In the genomic region with DNA sequence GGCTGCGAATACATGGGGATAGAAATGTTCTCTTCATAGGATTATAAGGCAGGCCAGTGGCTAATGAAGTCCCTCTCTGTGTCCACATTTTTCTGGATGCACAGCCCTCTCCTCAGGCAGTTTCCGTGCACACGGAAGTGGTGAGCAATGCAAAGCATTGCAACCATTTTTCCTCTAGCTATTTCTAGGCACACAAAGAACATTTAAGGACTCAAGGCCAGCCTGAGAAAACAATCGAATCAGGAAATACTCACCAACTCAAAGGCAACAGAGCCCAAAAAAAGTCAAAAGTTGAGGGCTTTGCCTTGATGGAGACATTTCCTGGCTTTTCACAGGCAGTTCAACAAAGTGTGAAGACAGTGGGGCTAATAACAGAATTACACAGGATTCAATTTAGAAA, we compare ENCODE assay signal across 10 mouse cellular contexts. TPM values are rescaled to one million over a fixed set of nuclear protein-coding genes. Genes with fewer than 3 reads are reported as not detected.
DNase-seq lines count a peak whose midpoint lies in the region; ATAC-seq and TF ChIP-seq lines count a peak whose summit lies in the region.
"Had no signal": no experiment of that assay in that cellular context is flagged by ENCODE, and none has a peak within 500 bp of the region (broad histone marks: within the 10 kb centered on the region; RNA-seq: fewer than 3 reads in every experiment).

No protein-coding gene starts in this region.

- no peak overlapping the region for H3K4me2 ChIP-seq in hindbrain, embryonic 14.5 days (replicated peaks)
- no peak overlapping the region for H3K4me2 ChIP-seq in embryonic facial prominence, embryonic 13.5 days
- no peak overlapping the region for H3K4me2 ChIP-seq in liver, embryonic 11.5 days

- no peak for TF ChIP-seq POLR2A in ES-Bruce4 (IDR thresholded peaks at IDR 0.05; ENCODE audit: insufficient read depth, low read length)

- H3K9me3 ChIP-seq in hindbrain, embryonic 14.5 days (ENCODE audit: control insufficient read depth, low read length) = no peaks in the 10 kb centered on the region
- no peaks in the 10 kb centered on the region for H3K9me3 ChIP-seq in hindbrain, embryonic 10.5 days
- no peaks in the 10 kb centered on the region for H3K9me3 ChIP-seq in ES-Bruce4 (replicated peaks; ENCODE audit: control insufficient read depth, insufficient read depth, low read length, poor library complexity, severe bottlenecking)
- H3K9me3 ChIP-seq in embryonic facial prominence, embryonic 13.5 days = no peaks in the 10 kb centered on the region
- no peaks in the 10 kb centered on the region for H3K9me3 ChIP-seq in liver, embryonic 11.5 days (ENCODE audit: control insufficient read depth, low read length)

- H3K4me3 ChIP-seq in hindbrain, embryonic 14.5 days (replicated peaks; ENCODE audit: low read length) = no peak overlapping the region
- no peak overlapping the region for H3K4me3 ChIP-seq in hindbrain, embryonic 10.5 days
- no peak overlapping the region for H3K4me3 ChIP-seq in ES-Bruce4 (ENCODE audit: low read depth, low read length)
- no peak overlapping the region for H3K4me3 ChIP-seq in embryonic facial prominence, embryonic 13.5 days
- H3K4me3 ChIP-seq in liver, embryonic 11.5 days (ENCODE audit: low read depth, low read length) = no peak overlapping the region
- H3K4me3 ChIP-seq: erythroblast, embryonic 14.5 days had no signal

- H3K4me1 ChIP-seq in hindbrain, embryonic 14.5 days (replicated peaks; ENCODE audit: control insufficient read depth, insufficient read depth, low read length) = peaks cover 15% of the 10 kb centered on the region
- H3K4me1 ChIP-seq in hindbrain, embryonic 10.5 days (replicated peaks) = peaks cover 76% of the 10 kb centered on the region
- H3K4me1 ChIP-seq in ES-Bruce4 (ENCODE audit: control insufficient read depth, insufficient read depth, low read length) = peaks cover 13% of the 10 kb centered on the region
- peaks cover 88% of the 10 kb centered on the region for H3K4me1 ChIP-seq in embryonic facial prominence, embryonic 13.5 days
- peaks cover 57% of the 10 kb centered on the region for H3K4me1 ChIP-seq in liver, embryonic 11.5 days (replicated peaks; ENCODE audit: control insufficient read depth, insufficient read depth, low read length)

- H3K9ac ChIP-seq in hindbrain, embryonic 14.5 days = no peak overlapping the region
- peak overlapping the region; percentile 31; the same call in 1 of the 2 replicates for H3K9ac ChIP-seq in ES-Bruce4 (ENCODE audit: low read depth, poor library complexity, severe bottlenecking)
- H3K9ac ChIP-seq in embryonic facial prominence, embryonic 13.5 days = no peak overlapping the region
- H3K9ac ChIP-seq in liver, embryonic 11.5 days (ENCODE audit: low read depth, low read length) = no peak overlapping the region

- TF ChIP-seq CTCF in ES-Bruce4 (IDR thresholded peaks at IDR 0.05; ENCODE audit: low read depth, low read length) = no peak

- H3K27me3 ChIP-seq in hindbrain, embryonic 14.5 days (ENCODE audit: control insufficient read depth, insufficient read depth, low read length) = no peaks in the 10 kb centered on the region
- no peaks in the 10 kb centered on the region for H3K27me3 ChIP-seq in hindbrain, embryonic 10.5 days (ENCODE audit: insufficient read depth, poor library complexity, severe bottlenecking)
- no peaks in the 10 kb centered on the region for H3K27me3 ChIP-seq in ES-Bruce4 (ENCODE audit: control insufficient read depth, insufficient read depth, low read length, poor library complexity, severe bottlenecking)
- no peaks in the 10 kb centered on the region for H3K27me3 ChIP-seq in embryonic facial prominence, embryonic 13.5 days
- no peaks in the 10 kb centered on the region for H3K27me3 ChIP-seq in liver, embryonic 11.5 days (replicated peaks; ENCODE audit: control insufficient read depth, insufficient read depth, low read length)

- DNase-seq in hindbrain, embryonic 14.5 days (ENCODE audit: low spot score) = no peak
- no peak for DNase-seq in hindbrain, embryonic 10.5 days (ENCODE audit: low spot score)
- DNase-seq in liver, embryonic 11.5 days (ENCODE audit: low spot score) = no peak
- DNase-seq in retina, postnatal 1 day = no peak
- DNase-seq in right cerebral cortex, postnatal 14 days = no peak
- no peak for DNase-seq in thymus, postnatal 25 days

- ATAC-seq in hindbrain, embryonic 14.5 days (ENCODE audit: low FRiP score) = no peak
- ATAC-seq in embryonic facial prominence, embryonic 13.5 days (ENCODE audit: insufficient number of reproducible peaks, insufficient read depth, low FRiP score, low TSS enrichment, low read depth) = no peak
- no peak for ATAC-seq in liver, embryonic 11.5 days (replicated peaks; ENCODE audit: low FRiP score)
- ATAC-seq: inflammation-experienced regulatory T-cells, adult 6 months had no signal

- no peak for TF ChIP-seq EP300 in ES-Bruce4 (IDR thresholded peaks at IDR 0.05; ENCODE audit: insufficient read depth, low read depth, low read length)

- 89% methylated on average over 4 of the region's 4 CpGs for WGBS in hindbrain, embryonic 14.5 days
- WGBS in hindbrain, embryonic 10.5 days = 77% methylated on average over 4 of the region's 4 CpGs
- WGBS in embryonic facial prominence, embryonic 13.5 days = 54% methylated on average over 4 of the region's 4 CpGs
- WGBS in liver, embryonic 11.5 days = 71% methylated on average over 4 of the region's 4 CpGs

- H3K36me3 ChIP-seq in hindbrain, embryonic 14.5 days (replicated peaks; ENCODE audit: control insufficient read depth, insufficient read depth) = no peaks in the 10 kb centered on the region; the same call in 1 of the 2 replicates
- H3K36me3 ChIP-seq in hindbrain, embryonic 10.5 days = peaks cover 50% of the 10 kb centered on the region
- peaks cover 22% of the 10 kb centered on the region; the same call in 1 of the 2 replicates for H3K36me3 ChIP-seq in ES-Bruce4 (ENCODE audit: control insufficient read depth, insufficient read depth, low read length, poor library complexity, severe bottlenecking)
- peaks cover 14% of the 10 kb centered on the region for H3K36me3 ChIP-seq in embryonic facial prominence, embryonic 13.5 days
- no peaks in the 10 kb centered on the region; the same call in 1 of the 2 replicates for H3K36me3 ChIP-seq in liver, embryonic 11.5 days (ENCODE audit: control insufficient read depth, insufficient read depth, low read length)

- H3K27ac ChIP-seq in hindbrain, embryonic 14.5 days = peak overlapping the region; percentile 2; the same call in 1 of the 2 replicates
- H3K27ac ChIP-seq in hindbrain, embryonic 10.5 days = no peak overlapping the region
- peak overlapping the region; percentile 84 for H3K27ac ChIP-seq in ES-Bruce4 (ENCODE audit: insufficient read depth, low read length)
- peak overlapping the region; percentile 1 for H3K27ac ChIP-seq in embryonic facial prominence, embryonic 13.5 days
- peak overlapping the region; percentile 59 for H3K27ac ChIP-seq in liver, embryonic 11.5 days (ENCODE audit: low read depth, low read length)

RNA-seq across cellular contexts. Expression of a gene that starts 21.0 kb away (rescaled TPM):
- polyA plus RNA-seq in hindbrain, embryonic 14.5 days (2014; fragmentation: Nextera tagmentation; extraction: Ambion mirVana) = 133 and 147 TPM in 2 replicates
- 216 and 245 TPM in 2 replicates for polyA plus RNA-seq in hindbrain, embryonic 10.5 days (2016; fragmentation: Nextera tagmentation; extraction: Ambion mirVana)
- 318 and 324 TPM in 2 replicates for polyA plus RNA-seq in ES-Bruce4 (2011; ENCODE audit: insufficient read depth, insufficient read length, low read depth, missing spikeins)
- polyA plus RNA-seq in embryonic facial prominence, embryonic 13.5 days (2015; fragmentation: Nextera tagmentation; extraction: Ambion mirVana) = 232 and 258 TPM in 2 replicates
- 191 and 209 TPM in 2 replicates for polyA plus RNA-seq in liver, embryonic 11.5 days (2014; fragmentation: Nextera tagmentation; extraction: Ambion mirVana)

RNA-seq across cellular contexts. Expression of a gene that starts 40.5 kb away (rescaled TPM):
- 291 and 321 TPM in 2 replicates for polyA plus RNA-seq in hindbrain, embryonic 14.5 days (2014; fragmentation: Nextera tagmentation; extraction: Ambion mirVana)
- 426 and 432 TPM in 2 replicates for polyA plus RNA-seq in hindbrain, embryonic 10.5 days (2016; fragmentation: Nextera tagmentation; extraction: Ambion mirVana)
- 409 and 413 TPM in 2 replicates for polyA plus RNA-seq in ES-Bruce4 (2011; ENCODE audit: insufficient read depth, insufficient read length, low read depth, missing spikeins)
- 453 and 455 TPM in 2 replicates for polyA plus RNA-seq in embryonic facial prominence, embryonic 13.5 days (2015; fragmentation: Nextera tagmentation; extraction: Ambion mirVana)
- polyA plus RNA-seq in liver, embryonic 11.5 days (2014; fragmentation: Nextera tagmentation; extraction: Ambion mirVana) = 421 and 425 TPM in 2 replicates

RNA-seq across cellular contexts. Expression of a gene that starts 40.7 kb away (rescaled TPM):
- polyA plus RNA-seq in hindbrain, embryonic 14.5 days (2014; fragmentation: Nextera tagmentation; extraction: Ambion mirVana) = 8.6 and 10.4 TPM in 2 replicates
- 8.8 and 9.0 TPM in 2 replicates for polyA plus RNA-seq in hindbrain, embryonic 10.5 days (2016; fragmentation: Nextera tagmentation; extraction: Ambion mirVana)
- 33.2 and 36.3 TPM in 2 replicates for polyA plus RNA-seq in ES-Bruce4 (2011; ENCODE audit: insufficient read depth, insufficient read length, low read depth, missing spikeins)
- 7.7 and 9.9 TPM in 2 replicates for polyA plus RNA-seq in embryonic facial prominence, embryonic 13.5 days (2015; fragmentation: Nextera tagmentation; extraction: Ambion mirVana)
- polyA plus RNA-seq in liver, embryonic 11.5 days (2014; fragmentation: Nextera tagmentation; extraction: Ambion mirVana) = 50.7 and 53.2 TPM in 2 replicates

RNA-seq across cellular contexts. Expression of a gene that starts 59.9 kb away (rescaled TPM):
- polyA plus RNA-seq in hindbrain, embryonic 14.5 days (2014; fragmentation: Nextera tagmentation; extraction: Ambion mirVana) = 0.09 and 0.24 TPM in 2 replicates
- polyA plus RNA-seq in hindbrain, embryonic 10.5 days (2016; fragmentation: Nextera tagmentation; extraction: Ambion mirVana) = 0.40 TPM in 1 of 2 replicates, not detected in the other
- 0.21 and 0.33 TPM in 2 replicates for polyA plus RNA-seq in ES-Bruce4 (2011; ENCODE audit: insufficient read depth, insufficient read length, low read depth, missing spikeins)
- polyA plus RNA-seq in embryonic facial prominence, embryonic 13.5 days (2015; fragmentation: Nextera tagmentation; extraction: Ambion mirVana) = 0.69 and 1.2 TPM in 2 replicates
- 0.21 and 0.37 TPM in 2 replicates for polyA plus RNA-seq in liver, embryonic 11.5 days (2014; fragmentation: Nextera tagmentation; extraction: Ambion mirVana)
- polyA plus RNA-seq: erythroblast, embryonic 14.5 days had no signal
